Mouse (Mus musculus) spleen, postnatal 36 days (tissue): ENCODE data around the gene Itih5.
A peak's percentile ranks its signal among the peaks of the same experiment; 100 is the strongest.

ENCODE experiments used
- DNase-seq, 2 experiments: peaks; one replicate each; pipeline ENCODE4 v3.0.0; 2022; ENCODE audit warnings: low spot score in 2 of 2, mixed read lengths in 1 of 2

The Itih5 gene

GRCm38 (mm10) chr2:10153201-10154075, at the start of gene Itih5:
TSS of gene Itih5 (plus strand) at chr2:10153571.
- DNase-seq = peak; percentile 63 to 71

- no peak for DNase-seq
Measured at GRCm38 (mm10) chr2:10108535-10109189, 44.7 kb upstream of the Itih5 start.

DNA sequence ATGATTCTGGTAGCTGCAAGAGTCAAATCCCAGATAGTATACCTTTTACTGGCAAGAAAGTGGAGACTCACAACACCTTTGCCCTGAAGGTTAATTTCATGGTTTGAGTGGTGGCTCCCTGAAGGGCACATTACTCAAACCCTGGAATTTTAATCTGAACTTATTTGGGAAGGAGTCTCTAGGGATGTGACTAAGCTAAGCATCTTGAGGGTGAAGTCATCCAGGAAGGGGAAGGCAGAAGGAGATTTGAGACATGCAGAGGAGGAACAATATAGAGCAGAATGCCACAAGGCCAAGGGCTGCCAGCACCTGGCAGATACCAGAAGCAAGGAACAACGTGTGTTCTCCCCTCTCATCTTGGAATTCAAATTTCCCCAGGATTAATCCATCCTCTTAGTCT, 34.6 kb upstream of the Itih5 start:
- no peak for DNase-seq

GRCm38 (mm10) chr2:10119276-10119675, 34.1 kb upstream of the Itih5 start:
- DNase-seq = no peak

DNA sequence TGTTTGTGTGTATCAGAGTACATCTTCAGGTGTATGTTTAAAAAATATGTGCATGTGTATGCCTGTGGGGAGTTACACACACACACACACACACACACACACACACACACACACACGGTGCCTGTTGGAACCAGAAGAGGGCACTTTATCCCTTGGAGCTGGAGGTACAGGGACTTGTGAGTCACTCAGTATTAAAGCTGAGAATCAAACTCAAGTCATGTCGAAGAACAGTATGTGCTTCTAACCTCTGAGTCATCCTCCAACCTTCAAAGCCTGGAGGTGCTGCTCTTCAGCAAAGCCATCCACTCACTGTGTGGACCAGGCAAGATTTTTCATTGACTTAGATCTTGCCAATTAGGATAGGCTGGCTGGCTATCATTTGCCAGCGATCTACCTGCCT, 31.5 kb upstream of the Itih5 start:
- no peak for DNase-seq

DNA sequence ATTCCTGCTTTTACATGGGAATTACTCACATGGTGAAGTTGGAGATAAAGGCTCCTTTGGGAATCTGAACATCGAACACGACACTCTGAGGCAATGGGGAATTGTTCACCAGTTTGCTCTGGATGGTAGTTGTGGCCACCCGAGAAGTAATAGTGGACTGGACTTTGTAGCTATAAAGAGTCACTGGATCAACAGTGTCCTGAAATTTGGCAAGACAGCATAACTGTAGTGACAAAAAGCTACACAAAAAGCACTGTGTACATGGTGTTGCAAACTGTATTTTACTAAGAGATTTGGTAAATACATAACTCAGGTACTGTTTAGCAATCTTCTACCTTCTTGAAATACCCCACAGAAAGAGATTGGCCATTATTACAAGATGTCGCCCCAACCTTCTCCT, 27.2 kb upstream of the Itih5 start:
- no peak for DNase-seq

DNA sequence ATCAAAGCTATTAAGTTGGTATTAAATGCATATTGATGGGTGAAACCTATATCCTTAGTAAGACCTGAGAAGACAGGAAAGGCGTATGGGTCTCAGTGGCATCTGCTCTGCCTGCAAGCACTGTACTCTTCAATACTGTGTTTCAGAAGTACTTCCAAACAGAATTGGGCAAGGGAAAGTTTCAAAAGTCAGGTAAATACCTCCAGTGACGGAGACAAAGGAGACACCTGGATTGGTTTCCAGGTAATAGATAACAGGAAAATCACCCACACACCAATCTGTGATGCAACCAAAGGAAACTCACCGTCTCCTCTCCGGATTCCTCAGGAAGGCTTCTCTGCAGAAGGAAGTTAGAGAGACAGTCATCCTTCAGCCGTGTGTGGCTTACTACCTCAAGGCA, 25.9 kb upstream of the Itih5 start:
- DNase-seq = no peak

- no peak for DNase-seq
Measured at GRCm38 (mm10) chr2:10128571-10128970, 24.8 kb upstream of the Itih5 start.

DNA sequence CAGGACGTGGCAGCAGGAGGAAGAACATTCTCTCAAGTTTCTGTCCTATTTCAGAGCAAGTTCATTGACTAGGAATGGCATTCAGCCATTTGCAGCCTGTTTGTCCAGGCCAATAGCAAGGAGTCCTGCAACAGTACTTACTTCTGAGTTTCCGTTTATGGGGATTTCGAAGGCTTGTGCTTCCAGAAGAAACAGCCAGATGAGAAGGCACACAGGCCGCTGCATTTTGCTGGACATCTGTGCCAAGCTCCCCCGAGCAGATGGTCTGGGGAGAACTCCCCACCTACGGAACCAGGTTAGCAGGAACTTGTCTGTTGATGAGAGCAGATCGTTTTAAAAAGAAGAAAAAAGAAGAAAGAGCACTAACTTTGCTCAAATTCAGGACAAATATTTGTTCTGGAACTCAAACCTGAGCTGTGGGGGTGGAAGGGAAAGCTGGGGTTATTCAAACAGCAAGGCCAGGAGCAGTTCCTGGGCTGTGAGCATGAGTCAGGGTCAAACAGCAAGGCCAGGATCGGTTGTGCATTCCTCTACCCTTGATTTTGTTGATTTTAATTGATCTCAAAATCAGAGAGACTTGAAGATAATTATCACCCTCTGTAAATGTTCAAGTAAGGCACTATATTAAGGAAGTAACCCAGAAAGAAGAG, 22.9 kb upstream of the Itih5 start:
- no peak for DNase-seq

- DNase-seq = no peak
Measured at GRCm38 (mm10) chr2:10131296-10131695, 22.1 kb upstream of the Itih5 start, which contains the start of gene Itih2. TSS of gene Itih2 (minus strand) at chr2:10131396.

- no peak for DNase-seq
Measured at GRCm38 (mm10) chr2:10132128-10132527, 21.2 kb upstream of the Itih5 start.

DNA sequence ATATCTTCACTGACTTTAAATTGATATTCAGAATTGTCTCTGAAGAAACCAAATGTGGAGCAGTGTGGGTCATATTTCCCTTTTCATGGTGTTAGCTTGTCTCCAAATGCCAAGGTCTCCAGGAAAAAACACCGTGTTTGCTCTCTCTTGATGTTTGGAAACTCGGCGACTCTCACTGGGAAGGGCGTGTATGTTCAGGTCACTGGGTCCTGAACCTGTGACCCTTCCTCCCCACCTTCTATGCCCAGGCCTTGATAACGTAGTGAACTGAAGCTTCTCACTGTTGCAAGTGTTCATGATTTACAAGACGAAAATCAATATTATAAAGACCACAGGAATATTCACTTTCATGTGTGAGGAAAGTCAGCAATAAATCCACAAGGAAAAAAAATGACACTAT, 19.4 kb upstream of the Itih5 start:
- DNase-seq = no peak

DNA sequence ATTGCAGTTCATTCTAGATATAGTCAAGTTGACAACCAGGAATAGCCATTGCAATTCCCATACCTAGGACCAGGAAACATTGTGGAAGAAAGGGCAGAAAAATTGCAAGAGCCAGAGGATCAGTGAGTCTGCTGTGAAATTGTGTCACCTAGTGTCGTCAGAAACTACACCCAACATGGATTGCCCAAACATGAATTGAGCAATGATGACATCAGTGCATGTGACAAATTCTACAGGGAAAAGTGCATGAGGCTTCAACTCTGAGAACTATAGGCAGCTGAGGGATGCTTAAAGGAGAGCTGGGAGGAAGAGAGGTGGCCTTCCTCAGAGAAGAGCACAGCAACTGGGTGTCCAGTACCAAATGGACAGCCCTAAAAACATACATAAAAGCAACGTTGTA, 16.1 kb upstream of the Itih5 start:
- no peak for DNase-seq

- DNase-seq = no peak
Measured at GRCm38 (mm10) chr2:10140456-10140855, 12.9 kb upstream of the Itih5 start.

DNA sequence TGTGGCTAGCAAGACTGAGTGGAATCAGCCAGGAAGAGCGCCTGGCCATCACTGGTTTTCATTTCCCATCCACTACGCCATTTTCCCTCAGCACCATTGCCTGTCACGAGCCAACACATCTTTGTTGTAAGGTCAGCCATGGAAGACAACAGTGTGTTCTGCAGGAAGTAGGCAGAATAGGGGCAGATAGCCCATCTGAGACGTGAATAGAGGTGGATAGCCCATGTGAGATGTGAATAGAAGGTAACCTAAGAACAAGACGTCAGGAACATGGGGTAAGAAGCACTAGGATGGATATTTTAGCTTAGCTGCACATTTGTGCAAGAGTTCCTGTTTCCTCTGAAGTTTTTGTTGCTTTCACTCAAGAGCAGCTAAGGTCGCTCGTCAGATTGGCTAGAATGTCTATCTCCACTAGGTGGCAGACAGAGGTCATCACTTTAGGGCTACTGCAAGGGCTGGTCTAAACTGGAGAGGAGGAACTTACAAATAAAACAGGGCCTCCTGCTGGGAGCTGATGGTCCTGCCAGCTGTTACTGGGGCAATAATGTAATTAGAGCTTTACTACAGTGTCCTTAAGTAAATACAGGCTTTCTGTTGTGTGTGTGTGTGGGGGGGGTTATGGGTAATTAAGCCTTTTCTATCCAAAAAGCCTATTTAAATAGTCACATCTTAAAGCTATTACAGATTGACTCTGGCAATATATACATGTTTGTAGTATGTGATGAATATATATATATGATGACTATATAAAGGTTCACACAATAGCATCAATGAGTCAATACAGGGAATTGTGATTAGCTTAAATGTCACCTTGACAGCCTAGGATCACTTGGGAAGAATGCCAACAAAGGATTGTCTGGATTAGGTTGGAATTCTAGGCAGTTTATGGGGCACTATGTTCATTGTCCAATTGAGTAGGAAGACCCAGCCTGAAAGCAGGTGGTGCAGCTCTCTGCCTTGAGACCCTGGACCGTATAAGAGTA, 10.6 kb upstream of the Itih5 start:
- DNase-seq = peak; percentile 73 to 80

DNA sequence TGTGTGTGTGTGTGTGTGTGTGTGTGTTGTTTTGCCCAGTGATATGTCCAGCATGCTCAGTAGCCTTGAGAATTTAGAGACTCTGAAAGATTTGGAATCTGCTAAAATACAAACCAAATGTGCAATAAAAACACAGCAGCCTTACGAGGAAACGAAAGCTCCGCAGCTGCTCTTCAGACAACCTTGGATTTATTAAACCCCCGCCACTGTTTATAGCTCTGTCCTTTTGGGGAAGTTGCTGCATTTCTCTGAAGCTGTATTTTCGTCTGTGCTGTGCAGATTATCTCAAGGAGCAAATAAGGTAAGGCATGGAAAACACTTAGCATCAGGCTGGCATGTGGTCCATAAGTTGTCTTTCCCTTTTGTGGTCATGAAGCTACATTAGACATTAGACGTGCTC, 7.9 kb upstream of the Itih5 start:
- DNase-seq = no peak

DNA sequence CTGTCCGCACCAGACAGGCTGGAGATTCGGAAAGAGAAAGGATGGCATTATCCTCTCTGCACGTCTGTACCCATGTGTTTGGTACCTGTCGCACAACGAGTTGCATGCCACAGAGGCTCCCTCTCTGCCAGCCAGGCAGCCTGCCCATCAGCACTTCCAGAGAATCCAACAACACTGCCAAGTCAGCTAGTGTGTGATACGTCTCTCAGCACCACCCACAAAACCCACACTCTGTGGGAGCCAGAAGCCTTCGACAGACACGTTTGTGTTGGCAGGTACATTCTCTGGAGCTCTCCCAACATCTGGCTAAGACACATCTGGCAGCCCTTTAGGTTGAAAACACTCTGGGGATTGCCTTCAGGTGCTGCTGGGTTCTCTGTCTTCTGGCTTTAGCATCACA, 6.2 kb upstream of the Itih5 start:
- no peak for DNase-seq

- peak; percentile 25 to 43 for DNase-seq
Measured at GRCm38 (mm10) chr2:10152590-10152989, 781 bp upstream of the Itih5 start.

DNA sequence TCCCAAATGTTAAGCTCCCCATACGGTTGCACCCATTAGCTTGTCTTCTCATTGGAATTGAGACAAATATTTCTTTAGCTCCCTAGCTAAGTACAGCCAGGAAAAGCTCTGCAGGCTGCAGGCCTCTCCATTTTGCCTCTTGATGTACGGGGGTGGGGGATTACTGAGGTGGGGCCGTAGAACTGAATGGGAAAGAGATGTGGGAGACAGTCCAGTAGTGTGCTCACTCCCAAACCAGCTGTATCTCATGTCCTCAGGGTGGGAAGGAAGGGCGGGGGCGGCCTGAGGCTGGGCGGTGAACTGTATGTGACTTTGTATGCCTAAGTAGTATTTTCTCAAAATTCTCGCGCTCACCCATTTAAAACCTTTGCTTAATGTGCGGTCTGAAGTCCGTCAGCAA, 3.8 kb downstream of the Itih5 start:
- DNase-seq = no peak

DNA sequence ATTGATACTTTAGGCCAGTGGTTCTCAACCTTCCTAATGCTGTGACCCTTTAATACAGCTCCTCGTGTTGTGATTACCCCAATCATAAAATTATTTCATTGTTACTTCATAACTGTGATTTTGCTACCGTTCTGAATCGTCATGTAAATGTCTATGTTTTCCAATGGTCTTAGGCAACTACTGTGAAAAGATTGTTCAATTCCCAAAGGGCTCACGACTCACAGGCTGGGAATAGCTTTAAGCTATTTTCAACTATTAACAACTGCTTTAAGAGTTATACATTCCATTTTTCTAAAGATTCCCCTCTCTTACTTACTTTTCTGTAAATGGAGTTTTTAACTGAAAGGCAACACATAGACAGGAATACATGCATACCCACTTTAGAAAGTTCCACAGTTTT, 8.6 kb downstream of the Itih5 start:
- DNase-seq = no peak

GRCm38 (mm10) chr2:10166635-10167034, 13.3 kb downstream of the Itih5 start:
- DNase-seq = no peak
